Mouse (Mus musculus): ENCODE measurements around the gene Atf6. TPM values are rescaled to one million over a fixed set of nuclear protein-coding genes. Genes with fewer than 3 reads are reported as not detected.

Gene Atf6
- polyA plus RNA-seq, 1 experiment from 2014 or later: 6.9 TPM

DNA sequence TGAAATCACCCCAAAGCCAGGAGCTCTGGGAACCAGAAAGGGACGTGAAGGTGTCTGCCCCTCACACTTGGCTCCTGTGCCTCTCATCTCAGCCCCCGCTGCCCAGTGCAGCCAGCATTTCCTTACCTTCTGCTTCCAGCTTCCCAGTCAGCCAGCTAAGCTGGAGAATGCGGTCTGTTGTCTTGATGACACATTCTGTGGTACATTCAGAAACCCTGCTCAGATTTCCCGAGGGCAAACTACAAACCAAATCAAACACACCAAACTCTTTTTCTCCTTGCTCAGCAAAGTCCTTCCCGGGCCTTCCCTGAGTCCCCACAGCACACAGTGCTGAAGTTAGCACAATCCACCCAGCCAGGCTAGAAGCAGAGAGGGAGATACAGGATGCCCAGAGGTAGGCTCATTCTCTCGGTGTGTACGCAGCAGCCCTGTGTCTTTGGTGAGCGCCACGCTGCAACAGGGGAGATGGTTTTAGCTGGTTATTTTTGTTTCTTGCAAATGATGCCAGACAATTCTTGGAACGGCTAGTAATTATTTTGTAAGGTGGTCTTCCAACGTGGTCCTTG lies 202.9 kb downstream of the Atf6 start:
- no peaks in the 10 kb centered on the region for H3K4me1 ChIP-seq (ENCODE audit: control insufficient read depth, low read depth, low read length)
- no peak overlapping the region for H3K9ac ChIP-seq (ENCODE audit: low read depth, low read length)
- H3K36me3 ChIP-seq (ENCODE audit: control insufficient read depth, insufficient read depth): no peaks in the 10 kb centered on the region
- no peak for ATAC-seq (ENCODE audit: low read depth)
- H3K9me3 ChIP-seq (replicated peaks; ENCODE audit: control insufficient read depth, low read length): no peaks in the 10 kb centered on the region
- H3K4me3 ChIP-seq (ENCODE audit: low read depth, low read length): no peak overlapping the region
- no peaks in the 10 kb centered on the region for H3K27me3 ChIP-seq (ENCODE audit: control insufficient read depth, insufficient read depth, low read depth, low read length)
- WGBS (ENCODE audit: insufficient replicate concordance): 68% methylated on average over 11 of the region's 11 CpGs
- H3K27ac ChIP-seq (ENCODE audit: low read length): no peak overlapping the region
- H3K4me2 ChIP-seq (ENCODE audit: low read depth, low read length): no peak overlapping the region

DNA sequence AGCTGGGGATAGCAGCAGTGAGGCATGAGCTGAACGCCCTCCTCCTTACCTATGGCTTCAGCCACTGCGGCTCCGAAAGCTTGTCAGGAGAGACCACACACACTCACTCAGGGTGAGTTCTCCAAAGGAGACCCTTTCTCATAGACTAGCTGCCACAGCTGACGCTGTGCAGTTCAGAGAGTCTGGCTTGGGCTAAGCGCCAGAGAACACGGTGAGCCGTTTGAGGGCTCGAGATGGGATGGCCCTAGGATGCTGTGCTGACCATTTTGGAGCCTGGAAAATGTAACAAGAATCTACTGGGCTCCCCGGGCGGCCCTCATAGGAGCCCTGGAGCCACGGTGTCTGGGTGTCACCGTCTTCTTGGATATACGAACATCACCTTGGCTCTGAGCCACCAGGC lies 208.3 kb downstream of the Atf6 start:
- no peaks in the 10 kb centered on the region for H3K27me3 ChIP-seq (ENCODE audit: control insufficient read depth, insufficient read depth, low read depth, low read length)
- no peak overlapping the region for H3K4me3 ChIP-seq (ENCODE audit: low read depth, low read length)
- no peak for ATAC-seq (ENCODE audit: low read depth)
- no peak overlapping the region for H3K9ac ChIP-seq (ENCODE audit: low read depth, low read length)
- no peak overlapping the region for H3K27ac ChIP-seq (ENCODE audit: low read length)
- H3K9me3 ChIP-seq (replicated peaks; ENCODE audit: control insufficient read depth, low read length): no peaks in the 10 kb centered on the region
- H3K4me2 ChIP-seq (ENCODE audit: low read depth, low read length): no peak overlapping the region
- WGBS (ENCODE audit: insufficient replicate concordance): 73% methylated on average over 13 of the region's 13 CpGs
- H3K4me1 ChIP-seq (ENCODE audit: control insufficient read depth, low read depth, low read length): no peaks in the 10 kb centered on the region
- H3K36me3 ChIP-seq (ENCODE audit: control insufficient read depth, insufficient read depth): no peaks in the 10 kb centered on the region

DNA sequence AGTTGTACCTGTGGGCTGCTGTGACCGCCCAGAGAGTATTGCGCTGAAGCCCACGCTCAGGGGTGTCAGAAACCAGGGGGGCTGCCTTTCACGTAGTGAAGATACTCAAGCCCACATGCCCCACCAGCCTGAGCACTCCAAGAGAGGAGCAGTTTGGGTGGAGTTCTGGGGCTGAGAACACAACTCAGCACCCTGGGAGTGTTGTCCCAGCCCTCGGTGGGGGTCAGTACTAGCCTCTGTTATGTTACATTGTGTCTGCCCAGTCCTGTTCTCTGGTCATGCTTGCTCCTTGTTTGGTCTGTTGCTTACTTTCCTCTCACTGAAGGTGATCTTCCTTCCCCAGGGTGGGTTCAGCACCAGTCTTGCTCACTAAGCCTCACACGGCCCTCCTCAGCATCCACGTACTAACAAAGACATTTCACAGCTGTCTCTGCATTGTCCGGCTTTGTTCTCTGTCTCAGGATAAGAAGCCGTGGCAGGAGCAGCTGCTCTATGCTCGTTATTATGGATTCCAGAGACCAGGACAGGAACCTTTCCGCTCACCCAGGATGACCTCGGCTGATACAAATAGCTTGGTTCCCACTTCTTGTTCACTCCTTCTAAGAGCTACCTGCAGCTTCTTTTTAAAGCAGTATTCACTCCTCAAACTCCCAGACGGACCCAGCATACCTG lies 209.8 kb downstream of the Atf6 start:
- H3K36me3 ChIP-seq (ENCODE audit: control insufficient read depth, insufficient read depth): no peaks in the 10 kb centered on the region
- H3K27me3 ChIP-seq (ENCODE audit: control insufficient read depth, insufficient read depth, low read depth, low read length): no peaks in the 10 kb centered on the region
- H3K9me3 ChIP-seq (replicated peaks; ENCODE audit: control insufficient read depth, low read length): no peaks in the 10 kb centered on the region
- H3K4me3 ChIP-seq (ENCODE audit: low read depth, low read length): no peak overlapping the region
- no peak overlapping the region for H3K4me2 ChIP-seq (ENCODE audit: low read depth, low read length)
- H3K27ac ChIP-seq (ENCODE audit: low read length): no peak overlapping the region
- ATAC-seq (ENCODE audit: low read depth): no peak
- H3K9ac ChIP-seq (ENCODE audit: low read depth, low read length): no peak overlapping the region
- H3K4me1 ChIP-seq (ENCODE audit: control insufficient read depth, low read depth, low read length): no peaks in the 10 kb centered on the region
- WGBS (ENCODE audit: insufficient replicate concordance): 68% methylated on average over 13 of the region's 13 CpGs

DNA sequence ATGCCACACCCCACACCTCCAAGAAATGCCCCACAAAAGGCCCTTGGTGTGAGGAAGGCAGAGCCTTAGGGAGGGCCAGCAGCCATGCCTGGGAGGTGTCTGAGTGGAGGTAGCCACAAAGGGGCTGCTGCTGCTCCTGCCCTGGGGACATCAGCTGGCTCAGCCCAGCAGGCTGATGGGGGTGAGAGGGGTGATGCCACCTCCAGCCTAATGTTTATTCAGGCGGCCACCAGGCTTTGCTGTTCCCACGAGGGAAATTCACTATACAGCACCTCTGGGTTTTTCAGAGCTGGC lies 210.4 kb downstream of the Atf6 start:
- Histone ChIP-seq H3K4me2 (ENCODE audit: low read depth, low read length) (no peak overlapping the region), H3K9me3 (replicated peaks; ENCODE audit: control insufficient read depth, low read length) (no peaks in the 10 kb centered on the region), H3K27me3 (ENCODE audit: control insufficient read depth, insufficient read depth, low read depth, low read length) (no peaks in the 10 kb centered on the region), H3K9ac (ENCODE audit: low read depth, low read length) (no peak overlapping the region), H3K4me3 (ENCODE audit: low read depth, low read length) (no peak overlapping the region), H3K36me3 (ENCODE audit: control insufficient read depth, insufficient read depth) (no peaks in the 10 kb centered on the region), H3K4me1 (ENCODE audit: control insufficient read depth, low read depth, low read length) (no peaks in the 10 kb centered on the region), H3K27ac (ENCODE audit: low read length) (no peak overlapping the region)
- 31% methylated on average over 2 of the region's 2 CpGs for WGBS (ENCODE audit: insufficient replicate concordance)
- no peak for ATAC-seq (ENCODE audit: low read depth)

DNA sequence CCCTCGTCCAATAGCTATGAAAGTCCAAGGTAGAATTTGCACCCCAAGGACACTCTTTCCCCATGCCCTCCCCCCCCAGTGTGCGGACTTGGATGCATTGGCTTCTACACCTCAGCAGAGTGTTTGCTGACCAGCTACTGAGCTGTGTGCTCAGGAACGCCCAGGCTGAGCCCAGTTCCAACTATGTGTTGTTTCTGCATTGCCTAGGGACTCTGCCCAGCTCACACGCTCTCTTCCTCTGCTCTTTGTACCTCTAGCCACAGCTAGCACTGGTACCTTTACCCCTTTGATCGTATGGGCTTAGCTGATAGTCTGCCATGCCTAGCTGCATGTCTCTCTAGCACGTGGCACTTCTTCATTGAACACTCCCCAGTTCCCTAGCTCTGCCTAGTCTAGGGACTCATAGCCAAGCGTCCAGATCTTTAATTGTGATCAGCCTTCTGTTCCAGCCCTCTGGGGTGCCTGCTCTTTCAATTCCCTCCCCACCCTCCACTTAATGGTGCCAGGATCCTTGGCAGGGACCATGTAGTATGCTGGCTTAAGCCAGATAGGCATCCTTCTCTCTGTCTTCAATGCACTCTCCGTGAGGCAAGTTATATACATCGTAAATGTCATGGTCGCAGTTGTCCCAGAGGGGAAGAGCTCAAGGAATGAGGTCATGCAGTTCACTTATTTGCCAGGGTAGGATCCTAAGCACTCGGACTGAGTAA lies 210.9 kb downstream of the Atf6 start:
- no peak overlapping the region for H3K4me2 ChIP-seq (ENCODE audit: low read depth, low read length)
- no peak overlapping the region for H3K4me3 ChIP-seq (ENCODE audit: low read depth, low read length)
- peak; percentile 59 for ATAC-seq (ENCODE audit: low read depth)
- no peak overlapping the region for H3K27ac ChIP-seq (ENCODE audit: low read length)
- 53% methylated on average over 11 of the region's 11 CpGs for WGBS (ENCODE audit: insufficient replicate concordance)
- no peaks in the 10 kb centered on the region for H3K36me3 ChIP-seq (ENCODE audit: control insufficient read depth, insufficient read depth)
- no peaks in the 10 kb centered on the region for H3K4me1 ChIP-seq (ENCODE audit: control insufficient read depth, low read depth, low read length)
- H3K27me3 ChIP-seq (ENCODE audit: control insufficient read depth, insufficient read depth, low read depth, low read length): no peaks in the 10 kb centered on the region
- no peaks in the 10 kb centered on the region for H3K9me3 ChIP-seq (replicated peaks; ENCODE audit: control insufficient read depth, low read length)
- H3K9ac ChIP-seq (ENCODE audit: low read depth, low read length): no peak overlapping the region

DNA sequence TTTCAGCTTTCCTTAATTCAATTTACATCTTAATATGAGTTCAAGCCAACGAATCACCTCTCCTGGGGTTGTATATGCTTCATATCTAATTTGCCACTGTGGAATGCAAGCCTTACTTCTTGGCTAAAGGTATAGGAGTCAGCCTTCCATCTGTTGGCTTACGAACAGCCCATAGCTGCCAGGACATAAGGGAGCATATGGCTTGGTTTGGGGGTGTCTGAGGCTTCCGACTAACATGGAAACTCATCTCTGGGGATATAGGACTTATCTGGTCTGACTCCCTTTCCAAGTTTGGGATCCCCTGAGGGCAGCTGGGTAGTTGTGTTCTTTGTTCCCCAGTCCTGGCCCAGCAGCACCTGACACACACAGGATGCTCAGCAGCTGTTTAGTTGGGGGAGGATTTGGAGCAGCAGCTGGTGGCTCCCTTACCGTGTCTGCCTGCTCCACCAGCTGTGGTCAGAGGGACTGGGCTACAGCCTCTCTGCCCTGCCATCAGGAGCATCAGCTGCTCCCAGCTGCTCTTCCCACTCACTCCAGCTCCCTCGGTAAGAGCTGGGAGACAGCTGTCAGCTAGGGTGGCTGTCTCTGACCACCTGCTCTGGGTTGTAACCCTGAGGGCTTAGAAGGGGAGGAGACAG lies 212.2 kb downstream of the Atf6 start:
- no peak overlapping the region for H3K27ac ChIP-seq (ENCODE audit: low read length)
- ATAC-seq (ENCODE audit: low read depth): no peak

More for the DNA sequence above, 212.2 kb downstream of the Atf6 start:
- no peaks in the 10 kb centered on the region for H3K4me1 ChIP-seq (ENCODE audit: control insufficient read depth, low read depth, low read length)
- H3K4me2 ChIP-seq (ENCODE audit: low read depth, low read length): no peak overlapping the region
- no peak overlapping the region for H3K4me3 ChIP-seq (ENCODE audit: low read depth, low read length)
- no peaks in the 10 kb centered on the region for H3K9me3 ChIP-seq (replicated peaks; ENCODE audit: control insufficient read depth, low read length)
- WGBS (ENCODE audit: insufficient replicate concordance): 64% methylated on average over 5 of the region's 5 CpGs
- H3K36me3 ChIP-seq (ENCODE audit: control insufficient read depth, insufficient read depth): no peaks in the 10 kb centered on the region
- no peaks in the 10 kb centered on the region for H3K27me3 ChIP-seq (ENCODE audit: control insufficient read depth, insufficient read depth, low read depth, low read length)
- no peak overlapping the region for H3K9ac ChIP-seq (ENCODE audit: low read depth, low read length)

Other genes with a start within 250 kb of the Atf6 start
- gene Olfml2b, start 223.2 kb downstream of the Atf6 start, polyA plus RNA-seq (2015; fragmentation: Nextera tagmentation; extraction: Ambion mirVana): 3.3 and 3.4 TPM in 2 replicates
- 0.42 and 0.44 TPM in 2 replicates for gene Gm26620, start 17.3 kb upstream of the Atf6 start, polyA plus RNA-seq (2015; fragmentation: Nextera tagmentation; extraction: Ambion mirVana)
- gene Dusp12, start 17.8 kb upstream of the Atf6 start, polyA plus RNA-seq (2015; fragmentation: Nextera tagmentation; extraction: Ambion mirVana): 20.5 and 21.4 TPM in 2 replicates
- 0.06 and 0.07 TPM in 2 replicates for gene Fcrlb, start 45.2 kb upstream of the Atf6 start, polyA plus RNA-seq (2015; fragmentation: Nextera tagmentation; extraction: Ambion mirVana)
- 0.67 and 1.3 TPM in 2 replicates for gene Fcrla, start 59.8 kb upstream of the Atf6 start, polyA plus RNA-seq (2015; fragmentation: Nextera tagmentation; extraction: Ambion mirVana)
- gene Fcgr2b, start 108.8 kb upstream of the Atf6 start, polyA plus RNA-seq (2015; fragmentation: Nextera tagmentation; extraction: Ambion mirVana): 6.1 and 6.7 TPM in 2 replicates
- 4.1 and 4.3 TPM in 2 replicates for gene Fcgr4, start 151.1 kb upstream of the Atf6 start, polyA plus RNA-seq (2015; fragmentation: Nextera tagmentation; extraction: Ambion mirVana)
- gene Fcgr3, start 197.2 kb upstream of the Atf6 start, polyA plus RNA-seq (2015; fragmentation: Nextera tagmentation; extraction: Ambion mirVana): 28.6 and 30.3 TPM in 2 replicates
- gene Cfap126, start 246.1 kb upstream of the Atf6 start, polyA plus RNA-seq (2015; fragmentation: Nextera tagmentation; extraction: Ambion mirVana): 1.8 and 2.1 TPM in 2 replicates

Data from liver, embryonic 16.5 days (tissue).